Mouse (Mus musculus): ENCODE measurements around the gene Cth. TPM values are rescaled to one million over a fixed set of nuclear protein-coding genes. Genes with fewer than 3 reads are reported as not detected.
A peak's percentile ranks its signal among the peaks of the same experiment; 100 is the strongest.
"Not testable (repeated sequence)": the region's sequence is repeated elsewhere in the genome, so short reads cannot be mapped to it uniquely, and the experiment has no call there.

Gene Cth
- polyA plus RNA-seq, 1 experiment: 4.4 TPM

- TF ChIP-seq CTCF (IDR thresholded peaks at IDR 0.05; ENCODE audit: insufficient read depth, low read length) (no peak), POLR2A (IDR thresholded peaks at IDR 0.05; ENCODE audit: borderline replicate concordance, extremely low read depth, low read depth, low read length) (no peak)
- 58% methylated on average over 2 of the region's 2 CpGs for WGBS
Observed at GRCm38 (mm10) chr3:157938585-157938984, 13.7 kb upstream of the Cth start.

GRCm38 (mm10) chr3:157934301-157934823 is 9.5 kb upstream of the Cth start:
- whole genome bisulfite sequencing: 72% methylated on average over 3 of the region's 3 CpGs

More at GRCm38 (mm10) chr3:157938585-157938984, 13.7 kb upstream of the Cth start:
- DNase-seq: no peak
- H3K4me3 ChIP-seq (replicated peaks; ENCODE audit: extremely low read depth, low read depth, low read length): no peak overlapping the region
- H3K4me1 ChIP-seq (ENCODE audit: control insufficient read depth, insufficient read depth, low read length): no peaks in the 10 kb centered on the region

GRCm38 (mm10) chr3:157933223-157933622 is 8.3 kb upstream of the Cth start:
- not testable (repeated sequence) for DNase-seq; H3K4me1 ChIP-seq (ENCODE audit: control insufficient read depth, insufficient read depth, low read length); H3K4me3 ChIP-seq (replicated peaks; ENCODE audit: extremely low read depth, low read depth, low read length)
- WGBS: 76% methylated on average over 5 of the region's 6 CpGs

More at GRCm38 (mm10) chr3:157934301-157934823, 9.5 kb upstream of the Cth start:
- no peaks in the 10 kb centered on the region for H3K4me1 ChIP-seq (ENCODE audit: control insufficient read depth, insufficient read depth, low read length)
- no peak overlapping the region for H3K4me3 ChIP-seq (replicated peaks; ENCODE audit: extremely low read depth, low read depth, low read length)
- no peak for DNase-seq
- TF ChIP-seq POLR2A (IDR thresholded peaks at IDR 0.05; ENCODE audit: borderline replicate concordance, extremely low read depth, low read depth, low read length) (no peak), CTCF (IDR thresholded peaks at IDR 0.05; ENCODE audit: insufficient read depth, low read length) (no peak)

GRCm38 (mm10) chr3:157932074-157932473 is 7.2 kb upstream of the Cth start:
- WGBS: 43% methylated on average over 3 of the region's 3 CpGs
- TF ChIP-seq CTCF (IDR thresholded peaks at IDR 0.05; ENCODE audit: insufficient read depth, low read length) (no peak), POLR2A (IDR thresholded peaks at IDR 0.05; ENCODE audit: borderline replicate concordance, extremely low read depth, low read depth, low read length) (no peak)
- no peaks in the 10 kb centered on the region for H3K4me1 ChIP-seq (ENCODE audit: control insufficient read depth, insufficient read depth, low read length)
- H3K4me3 ChIP-seq (replicated peaks; ENCODE audit: extremely low read depth, low read depth, low read length): no peak overlapping the region
- no peak for DNase-seq

GRCm38 (mm10) chr3:157931592-157931991 is 6.7 kb upstream of the Cth start:
- no peak for DNase-seq
- 44% methylated on average over 3 of the region's 3 CpGs for WGBS
- Histone ChIP-seq H3K4me1 (ENCODE audit: control insufficient read depth, insufficient read depth, low read length) (no peaks in the 10 kb centered on the region), H3K4me3 (replicated peaks; ENCODE audit: extremely low read depth, low read depth, low read length) (no peak overlapping the region)
- TF ChIP-seq CTCF (IDR thresholded peaks at IDR 0.05; ENCODE audit: insufficient read depth, low read length) (peak; percentile 47; the same call in 1 of the 2 replicates), POLR2A (IDR thresholded peaks at IDR 0.05; ENCODE audit: borderline replicate concordance, extremely low read depth, low read depth, low read length) (no peak)

- WGBS: 74% methylated on average over 1 of the region's 1 CpGs
- no peak for DNase-seq
- no peaks in the 10 kb centered on the region for H3K4me1 ChIP-seq (ENCODE audit: control insufficient read depth, insufficient read depth, low read length)
- TF ChIP-seq CTCF (IDR thresholded peaks at IDR 0.05; ENCODE audit: insufficient read depth, low read length) (no peak), POLR2A (IDR thresholded peaks at IDR 0.05; ENCODE audit: borderline replicate concordance, extremely low read depth, low read depth, low read length) (no peak)
- no peak overlapping the region for H3K4me3 ChIP-seq (replicated peaks; ENCODE audit: extremely low read depth, low read depth, low read length)
Observed at GRCm38 (mm10) chr3:157929417-157929816, 4.5 kb upstream of the Cth start.

GRCm38 (mm10) chr3:157928731-157929130 is 3.9 kb upstream of the Cth start:
- no peak for TF ChIP-seq POLR2A (IDR thresholded peaks at IDR 0.05; ENCODE audit: borderline replicate concordance, extremely low read depth, low read depth, low read length)
- no peak for TF ChIP-seq CTCF (IDR thresholded peaks at IDR 0.05; ENCODE audit: insufficient read depth, low read length)
- no peak for DNase-seq
- H3K4me3 ChIP-seq (replicated peaks; ENCODE audit: extremely low read depth, low read depth, low read length): no peak overlapping the region
- H3K4me1 ChIP-seq (ENCODE audit: control insufficient read depth, insufficient read depth, low read length): no peaks in the 10 kb centered on the region
- 81% methylated on average over 2 of the region's 2 CpGs for WGBS

- WGBS: 50% methylated on average over 2 of the region's 2 CpGs
- H3K4me3 ChIP-seq (replicated peaks; ENCODE audit: extremely low read depth, low read depth, low read length): no peak overlapping the region
- DNase-seq: no peak
- TF ChIP-seq POLR2A (IDR thresholded peaks at IDR 0.05; ENCODE audit: borderline replicate concordance, extremely low read depth, low read depth, low read length) (no peak), CTCF (IDR thresholded peaks at IDR 0.05; ENCODE audit: insufficient read depth, low read length) (no peak)
- H3K4me1 ChIP-seq (ENCODE audit: control insufficient read depth, insufficient read depth, low read length): no peaks in the 10 kb centered on the region
Observed at GRCm38 (mm10) chr3:157926761-157927160, 1.9 kb upstream of the Cth start.

- DNase-seq: no peak
- WGBS: 74% methylated on average over 14 of the region's 14 CpGs
- Histone ChIP-seq H3K4me1 (ENCODE audit: control insufficient read depth, insufficient read depth, low read length) (no peaks in the 10 kb centered on the region), H3K4me3 (replicated peaks; ENCODE audit: extremely low read depth, low read depth, low read length) (no peak overlapping the region)
- TF ChIP-seq POLR2A (IDR thresholded peaks at IDR 0.05; ENCODE audit: borderline replicate concordance, extremely low read depth, low read depth, low read length): no peak
Observed at GRCm38 (mm10) chr3:157925706-157926510, 1.0 kb upstream of the Cth start.

- TF ChIP-seq POLR2A (IDR thresholded peaks at IDR 0.05; ENCODE audit: borderline replicate concordance, extremely low read depth, low read depth, low read length) (no peak), CTCF (IDR thresholded peaks at IDR 0.05; ENCODE audit: insufficient read depth, low read length) (no peak)
- WGBS: 83% methylated on average over 3 of the region's 3 CpGs
- no peak overlapping the region for H3K4me3 ChIP-seq (replicated peaks; ENCODE audit: extremely low read depth, low read depth, low read length)
- H3K4me1 ChIP-seq (ENCODE audit: control insufficient read depth, insufficient read depth, low read length): no peaks in the 10 kb centered on the region
- no peak for DNase-seq
Observed at GRCm38 (mm10) chr3:157923268-157923835, 1.5 kb downstream of the Cth start.

Measured in lung, adult 2 months (tissue).